Mouse (Mus musculus): ENCODE results near the gene Pmepa1. TPM values are rescaled to one million over a fixed set of nuclear protein-coding genes. Genes with fewer than 3 reads are reported as not detected.

Pmepa1 gene
- polyA plus RNA-seq, 1 experiment from 2014 or later = 6.5 TPM

GRCm38 (mm10) chr2:173250411-173250810, 25.9 kb downstream of the Pmepa1 start:
- Histone ChIP-seq H3K27ac (replicated peaks in 1 of 2; ENCODE audit: control insufficient read depth in 1 of 2, insufficient read depth in 1 of 2, low read depth in 2 of 2, low read length in 2 of 2) (peak overlapping the region; percentile 30 to 78), H3K4me2 (ENCODE audit: low read length) (peak overlapping the region; percentile 41), H3K27me3 (ENCODE audit: control insufficient read depth, insufficient read depth, low read length) (no peaks in the 10 kb centered on the region), H3K9ac (ENCODE audit: low read length) (peak overlapping the region; percentile 58; the same call in 1 of the 2 replicates), H3K36me3 (ENCODE audit: control insufficient read depth, insufficient read depth, low read length) (no peaks in the 10 kb centered on the region), H3K9me3 (ENCODE audit: control insufficient read depth, low read length) (no peaks in the 10 kb centered on the region), H3K4me3 (ENCODE audit: control insufficient read depth in 1 of 2, insufficient read depth in 1 of 2, low read depth in 1 of 2, low read length in 2 of 2) (no peak overlapping the region), H3K4me1 (ENCODE audit: control insufficient read depth in 2 of 2, insufficient read depth in 2 of 2, low read length in 2 of 2) (peaks cover 77 to 96% of the 10 kb centered on the region in 2 experiments)
- 13% methylated on average over 2 of the region's 2 CpGs for WGBS
- ATAC-seq (ENCODE audit: insufficient number of reproducible peaks, insufficient read depth, low FRiP score, low read depth) = peak; percentile 62

- 58% methylated on average over 8 of the region's 8 CpGs for WGBS
- Histone ChIP-seq H3K27me3 (ENCODE audit: control insufficient read depth, insufficient read depth, low read length) (no peaks in the 10 kb centered on the region), H3K4me1 (ENCODE audit: control insufficient read depth in 2 of 2, insufficient read depth in 2 of 2, low read length in 2 of 2) (peaks cover 75 to 92% of the 10 kb centered on the region in 2 experiments), H3K36me3 (ENCODE audit: control insufficient read depth, insufficient read depth, low read length) (no peaks in the 10 kb centered on the region), H3K9me3 (ENCODE audit: control insufficient read depth, low read length) (no peaks in the 10 kb centered on the region), H3K4me2 (ENCODE audit: low read length) (peak overlapping the region; percentile 41; the same call in 1 of the 2 replicates), H3K9ac (ENCODE audit: low read length) (no peak overlapping the region; the same call in 1 of the 2 replicates), H3K4me3 (ENCODE audit: control insufficient read depth in 1 of 2, insufficient read depth in 1 of 2, low read depth in 1 of 2, low read length in 2 of 2) (no peak overlapping the region), H3K27ac (replicated peaks in 1 of 2; ENCODE audit: control insufficient read depth in 1 of 2, insufficient read depth in 1 of 2, low read depth in 2 of 2, low read length in 2 of 2) (peak overlapping the region; percentile 30 to 78)
- no peak for ATAC-seq (ENCODE audit: insufficient number of reproducible peaks, insufficient read depth, low FRiP score, low read depth)
Observed at GRCm38 (mm10) chr2:173249965-173250364, 26.4 kb downstream of the Pmepa1 start.

- WGBS = 49% methylated on average over 3 of the region's 3 CpGs
- H3K27me3 ChIP-seq (ENCODE audit: control insufficient read depth, insufficient read depth, low read length) = no peaks in the 10 kb centered on the region
- H3K4me2 ChIP-seq (ENCODE audit: low read length) = no peak overlapping the region
- no peak overlapping the region for H3K4me3 ChIP-seq (ENCODE audit: control insufficient read depth in 1 of 2, insufficient read depth in 1 of 2, low read depth in 1 of 2, low read length in 2 of 2)
- no peaks in the 10 kb centered on the region for H3K9me3 ChIP-seq (ENCODE audit: control insufficient read depth, low read length)
- no peak for ATAC-seq (ENCODE audit: insufficient number of reproducible peaks, insufficient read depth, low FRiP score, low read depth)
- no peak overlapping the region for H3K27ac ChIP-seq (replicated peaks in 1 of 2; ENCODE audit: control insufficient read depth in 1 of 2, insufficient read depth in 1 of 2, low read depth in 2 of 2, low read length in 2 of 2)
- peaks cover 70 to 86% of the 10 kb centered on the region in 2 experiments for H3K4me1 ChIP-seq (ENCODE audit: control insufficient read depth in 2 of 2, insufficient read depth in 2 of 2, low read length in 2 of 2)
- no peaks in the 10 kb centered on the region for H3K36me3 ChIP-seq (ENCODE audit: control insufficient read depth, insufficient read depth, low read length)
- no peak overlapping the region for H3K9ac ChIP-seq (ENCODE audit: low read length)
Observed at GRCm38 (mm10) chr2:173249386-173249785, 26.9 kb downstream of the Pmepa1 start.

GRCm38 (mm10) chr2:173248822-173249221, 27.5 kb downstream of the Pmepa1 start:
- H3K27me3 ChIP-seq (ENCODE audit: control insufficient read depth, insufficient read depth, low read length) = no peaks in the 10 kb centered on the region
- H3K4me1 ChIP-seq (ENCODE audit: control insufficient read depth in 2 of 2, insufficient read depth in 2 of 2, low read length in 2 of 2) = peaks cover 64 to 83% of the 10 kb centered on the region in 2 experiments
- no peak for ATAC-seq (ENCODE audit: insufficient number of reproducible peaks, insufficient read depth, low FRiP score, low read depth)
- 70% methylated on average over 7 of the region's 7 CpGs for WGBS
- no peak overlapping the region for H3K4me3 ChIP-seq (ENCODE audit: control insufficient read depth in 1 of 2, insufficient read depth in 1 of 2, low read depth in 1 of 2, low read length in 2 of 2)
- H3K27ac ChIP-seq (replicated peaks in 1 of 2; ENCODE audit: control insufficient read depth in 1 of 2, insufficient read depth in 1 of 2, low read depth in 2 of 2, low read length in 2 of 2) = no peak overlapping the region
- H3K36me3 ChIP-seq (ENCODE audit: control insufficient read depth, insufficient read depth, low read length) = no peaks in the 10 kb centered on the region
- H3K9me3 ChIP-seq (ENCODE audit: control insufficient read depth, low read length) = no peaks in the 10 kb centered on the region
- H3K4me2 ChIP-seq (ENCODE audit: low read length) = no peak overlapping the region
- H3K9ac ChIP-seq (ENCODE audit: low read length) = no peak overlapping the region

GRCm38 (mm10) chr2:173247911-173248310, 28.4 kb downstream of the Pmepa1 start:
- Histone ChIP-seq H3K9me3 (ENCODE audit: control insufficient read depth, low read length) (no peaks in the 10 kb centered on the region), H3K9ac (ENCODE audit: low read length) (no peak overlapping the region), H3K4me2 (ENCODE audit: low read length) (no peak overlapping the region), H3K4me3 (ENCODE audit: control insufficient read depth in 1 of 2, insufficient read depth in 1 of 2, low read depth in 1 of 2, low read length in 2 of 2) (no peak overlapping the region), H3K27me3 (ENCODE audit: control insufficient read depth, insufficient read depth, low read length) (no peaks in the 10 kb centered on the region), H3K4me1 (ENCODE audit: control insufficient read depth in 2 of 2, insufficient read depth in 2 of 2, low read length in 2 of 2) (peaks cover 63 to 83% of the 10 kb centered on the region in 2 experiments), H3K36me3 (ENCODE audit: control insufficient read depth, insufficient read depth, low read length) (no peaks in the 10 kb centered on the region), H3K27ac (replicated peaks in 1 of 2; ENCODE audit: control insufficient read depth in 1 of 2, insufficient read depth in 1 of 2, low read depth in 2 of 2, low read length in 2 of 2) (peak overlapping the region in 1 of 2 experiments; percentile 38; a peak in 1 of 4 replicates)
- 31% methylated on average over 2 of the region's 2 CpGs for WGBS
- no peak for ATAC-seq (ENCODE audit: insufficient number of reproducible peaks, insufficient read depth, low FRiP score, low read depth)

GRCm38 (mm10) chr2:173247197-173247596, 29.1 kb downstream of the Pmepa1 start:
- Histone ChIP-seq H3K4me3 (ENCODE audit: control insufficient read depth in 1 of 2, insufficient read depth in 1 of 2, low read depth in 1 of 2, low read length in 2 of 2) (no peak overlapping the region), H3K27ac (replicated peaks in 1 of 2; ENCODE audit: control insufficient read depth in 1 of 2, insufficient read depth in 1 of 2, low read depth in 2 of 2, low read length in 2 of 2) (0 out of 4 replicates have a peak overlapping the region, but pooled peaks of 1 of the 2 experiments have one; percentile 38), H3K4me1 (ENCODE audit: control insufficient read depth in 2 of 2, insufficient read depth in 2 of 2, low read length in 2 of 2) (peaks cover 59 to 77% of the 10 kb centered on the region in 2 experiments), H3K36me3 (ENCODE audit: control insufficient read depth, insufficient read depth, low read length) (no peaks in the 10 kb centered on the region), H3K9ac (ENCODE audit: low read length) (no peak overlapping the region), H3K9me3 (ENCODE audit: control insufficient read depth, low read length) (no peaks in the 10 kb centered on the region), H3K4me2 (ENCODE audit: low read length) (no peak overlapping the region), H3K27me3 (ENCODE audit: control insufficient read depth, insufficient read depth, low read length) (no peaks in the 10 kb centered on the region)
- ATAC-seq (ENCODE audit: insufficient number of reproducible peaks, insufficient read depth, low FRiP score, low read depth) = no peak
- WGBS = 15% methylated on average over 2 of the region's 2 CpGs

- no peaks in the 10 kb centered on the region for H3K27me3 ChIP-seq (ENCODE audit: control insufficient read depth, insufficient read depth, low read length)
- ATAC-seq (ENCODE audit: insufficient number of reproducible peaks, insufficient read depth, low FRiP score, low read depth) = no peak
- H3K9me3 ChIP-seq (ENCODE audit: control insufficient read depth, low read length) = no peaks in the 10 kb centered on the region
- H3K4me3 ChIP-seq (ENCODE audit: control insufficient read depth in 1 of 2, insufficient read depth in 1 of 2, low read depth in 1 of 2, low read length in 2 of 2) = no peak overlapping the region
- no peak overlapping the region for H3K9ac ChIP-seq (ENCODE audit: low read length)
- 57% methylated on average over 8 of the region's 8 CpGs for WGBS
- H3K4me2 ChIP-seq (ENCODE audit: low read length) = no peak overlapping the region
- H3K27ac ChIP-seq (replicated peaks in 1 of 2; ENCODE audit: control insufficient read depth in 1 of 2, insufficient read depth in 1 of 2, low read depth in 2 of 2, low read length in 2 of 2) = no peak overlapping the region
- 0 out of 2 replicates have a peak, but pooled peaks cover under 1% of the 10 kb centered on the region for H3K36me3 ChIP-seq (ENCODE audit: control insufficient read depth, insufficient read depth, low read length)
- H3K4me1 ChIP-seq (ENCODE audit: control insufficient read depth in 2 of 2, insufficient read depth in 2 of 2, low read length in 2 of 2) = peaks cover 55 to 72% of the 10 kb centered on the region in 2 experiments
Observed at GRCm38 (mm10) chr2:173246688-173247087, 29.6 kb downstream of the Pmepa1 start.

GRCm38 (mm10) chr2:173245258-173245657, 31.1 kb downstream of the Pmepa1 start:
- Histone ChIP-seq H3K9me3 (ENCODE audit: control insufficient read depth, low read length) (no peaks in the 10 kb centered on the region), H3K4me2 (ENCODE audit: low read length) (no peak overlapping the region), H3K27ac (replicated peaks in 1 of 2; ENCODE audit: control insufficient read depth in 1 of 2, insufficient read depth in 1 of 2, low read depth in 2 of 2, low read length in 2 of 2) (no peak overlapping the region), H3K36me3 (ENCODE audit: control insufficient read depth, insufficient read depth, low read length) (0 out of 2 replicates have a peak, but pooled peaks cover 3% of the 10 kb centered on the region), H3K27me3 (ENCODE audit: control insufficient read depth, insufficient read depth, low read length) (no peaks in the 10 kb centered on the region), H3K4me1 (ENCODE audit: control insufficient read depth in 2 of 2, insufficient read depth in 2 of 2, low read length in 2 of 2) (peaks cover 45 to 70% of the 10 kb centered on the region in 2 experiments), H3K9ac (ENCODE audit: low read length) (no peak overlapping the region), H3K4me3 (ENCODE audit: control insufficient read depth in 1 of 2, insufficient read depth in 1 of 2, low read depth in 1 of 2, low read length in 2 of 2) (no peak overlapping the region)
- no peak for ATAC-seq (ENCODE audit: insufficient number of reproducible peaks, insufficient read depth, low FRiP score, low read depth)
- WGBS = 83% methylated on average over 20 of the region's 20 CpGs
